Mouse (Mus musculus) gonadal fat pad, adult 2 months (tissue): Measurements from ENCODE around the gene Dand5. TPM values are rescaled to one million over a fixed set of nuclear protein-coding genes. Genes with fewer than 3 reads are reported as not detected.
"Not testable (repeated sequence)": the region's sequence is repeated elsewhere in the genome, so short reads cannot be mapped to it uniquely, and the experiment has no call there.

ENCODE experiments used
- DNase-seq: peaks from one replicate; pipeline ENCODE4 v3.0.0-alpha.2; 2012; ENCODE audit warnings: low read depth
- polyA plus RNA-seq: library from polyadenylated mRNA; depleted of rRNA; stranded (reverse); fragments of >200 nt; gene quantifications from 2 replicates; pipeline ENCODE4 v1.2.3, GENCODE M21; 2012

Gene Dand5
- polyA plus RNA-seq, 1 experiment, result 3.7 TPM

- no peak for DNase-seq
Observed at GRCm38 (mm10) chr8:84834866-84835855, 12.5 kb upstream of the Dand5 start.

DNA sequence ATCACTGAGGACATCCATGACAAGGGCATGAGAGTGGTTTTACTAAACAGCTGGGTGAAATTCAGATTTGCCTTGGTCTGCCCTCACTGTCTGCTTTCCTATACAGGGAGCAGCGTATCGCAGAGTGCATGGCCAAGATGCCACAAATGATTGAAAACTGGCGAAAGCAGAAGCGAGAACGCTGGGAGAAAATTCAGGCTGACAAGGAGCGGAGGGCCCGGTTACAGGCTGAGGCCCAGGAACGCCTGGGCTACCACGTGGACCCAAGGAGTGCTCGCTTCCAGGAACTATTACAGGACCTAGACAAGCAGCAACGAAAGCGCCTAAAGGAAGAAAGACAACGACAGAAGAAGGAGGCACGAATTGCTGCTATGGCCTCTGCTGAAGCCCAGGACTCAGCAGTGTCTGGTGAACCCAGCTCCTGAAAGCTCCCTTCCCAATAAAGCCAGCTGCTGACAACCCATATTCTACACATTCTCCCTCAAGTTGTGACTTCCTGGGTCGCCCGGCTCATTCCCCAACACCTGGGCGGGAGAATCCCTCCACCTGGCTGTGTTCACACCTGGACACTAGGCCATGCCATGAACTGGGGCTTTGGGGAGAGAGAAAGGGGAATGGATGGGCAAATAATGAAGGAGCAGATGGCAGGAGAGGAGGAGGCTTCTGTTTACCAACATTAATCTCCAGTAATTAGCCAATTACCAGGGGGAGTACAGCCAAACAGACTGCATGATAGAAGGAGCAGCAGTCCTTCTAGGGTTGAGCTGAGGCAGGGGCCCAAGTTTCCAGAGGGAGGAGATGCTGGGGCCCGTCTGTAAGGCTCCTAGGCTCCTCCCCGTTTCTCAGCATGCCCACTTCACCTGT is 11.6 kb upstream of the Dand5 start:
- no peak for DNase-seq

DNA sequence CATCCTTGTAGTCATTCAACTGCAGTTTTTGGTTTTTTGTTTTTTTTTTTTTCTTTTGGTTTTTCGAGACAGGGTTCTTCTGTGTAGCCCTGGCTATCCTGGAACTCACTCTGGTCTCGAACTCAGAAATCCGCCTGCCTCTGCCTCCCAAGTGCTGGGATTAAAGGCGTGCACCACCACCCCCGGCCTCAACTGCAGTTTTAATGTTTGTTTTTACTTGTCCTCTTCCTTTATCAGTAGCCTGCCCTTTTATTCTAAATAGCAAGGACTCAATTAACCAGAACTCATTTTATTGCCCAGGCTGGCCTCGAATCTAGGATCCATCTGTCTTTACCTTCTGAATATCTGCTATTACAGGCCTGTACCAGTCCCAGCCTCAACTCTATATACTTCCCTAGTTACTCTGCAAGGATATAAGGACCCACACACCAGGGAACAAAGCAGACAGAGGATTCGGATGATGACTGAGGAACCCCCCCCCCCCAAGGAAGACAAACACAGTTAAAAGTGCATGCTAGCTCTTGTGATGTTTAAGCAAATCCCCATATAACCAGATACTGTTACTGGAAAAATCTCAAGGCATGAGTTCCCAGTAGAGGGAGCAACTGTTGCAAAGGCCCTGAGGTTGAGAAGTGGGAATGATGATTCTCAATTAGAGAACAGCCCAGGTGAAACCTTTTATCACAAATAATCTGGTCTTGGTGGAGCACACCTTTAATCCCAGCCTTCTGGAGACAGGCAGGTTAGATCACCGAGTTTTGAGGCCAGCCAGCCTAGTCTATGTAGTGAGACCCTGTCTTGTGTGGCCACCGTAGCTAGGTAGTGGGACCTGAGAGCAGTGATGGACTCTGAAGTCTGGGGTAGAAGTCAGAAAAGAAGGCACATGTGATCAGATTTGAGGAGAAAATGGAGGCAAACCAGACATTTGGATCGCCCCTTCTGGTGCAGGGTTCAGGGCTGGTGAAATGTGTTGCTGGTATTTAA is 10.4 kb upstream of the Dand5 start:
- no peak for DNase-seq

GRCm38 (mm10) chr8:84832034-84832717 is 9.6 kb upstream of the Dand5 start:
- no peak for DNase-seq

DNA sequence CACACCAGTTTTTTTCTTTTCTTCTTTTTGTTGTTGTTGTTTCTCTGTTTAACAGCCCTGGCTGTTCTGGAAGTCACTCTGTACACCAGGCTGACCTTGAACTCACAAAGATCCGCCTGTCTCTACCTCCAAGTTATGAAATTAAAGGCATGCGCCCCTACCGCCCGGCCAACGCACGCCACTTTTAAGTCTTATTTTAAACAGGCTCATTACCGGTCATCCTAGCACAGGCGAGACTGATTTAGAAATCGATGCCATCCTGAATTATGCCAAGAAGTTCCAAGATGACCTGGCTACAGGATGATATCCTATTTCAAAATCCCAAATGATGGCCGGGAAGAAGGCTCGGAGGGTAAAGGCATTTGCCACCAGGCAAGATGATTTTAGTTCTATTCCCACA is 8.9 kb upstream of the Dand5 start, which contains the start of gene Gadd45gip1:
Gadd45gip1 (plus strand) TSS at position 33 of the 400 bp plus-strand sequence.
- DNase-seq, result no peak

- not testable (repeated sequence) for DNase-seq
Observed at GRCm38 (mm10) chr8:84826518-84826917, 3.9 kb upstream of the Dand5 start.

DNA sequence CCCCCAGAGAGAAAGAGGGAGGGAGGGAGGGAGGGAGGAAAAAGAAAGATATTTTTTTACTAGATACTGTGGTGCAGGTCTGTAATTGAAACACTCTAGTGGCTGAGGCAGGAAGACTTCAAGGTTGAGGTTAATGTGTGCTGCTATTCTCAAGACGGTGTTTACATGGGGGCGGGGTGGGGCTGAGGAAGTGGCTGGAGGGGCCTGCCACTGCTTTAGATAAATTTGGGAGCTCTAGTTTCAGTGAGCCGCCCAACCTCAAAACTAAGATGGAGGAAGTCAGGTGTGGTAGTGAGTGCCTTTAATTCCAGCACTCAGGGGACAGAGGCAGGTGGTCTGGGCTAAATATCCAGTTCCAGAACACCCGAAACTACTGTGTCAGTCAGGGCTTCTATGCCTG is 3.0 kb upstream of the Dand5 start:
- no peak for DNase-seq

- DNase-seq, result no peak
Observed at GRCm38 (mm10) chr8:84823653-84824052, 1.0 kb upstream of the Dand5 start.

DNA sequence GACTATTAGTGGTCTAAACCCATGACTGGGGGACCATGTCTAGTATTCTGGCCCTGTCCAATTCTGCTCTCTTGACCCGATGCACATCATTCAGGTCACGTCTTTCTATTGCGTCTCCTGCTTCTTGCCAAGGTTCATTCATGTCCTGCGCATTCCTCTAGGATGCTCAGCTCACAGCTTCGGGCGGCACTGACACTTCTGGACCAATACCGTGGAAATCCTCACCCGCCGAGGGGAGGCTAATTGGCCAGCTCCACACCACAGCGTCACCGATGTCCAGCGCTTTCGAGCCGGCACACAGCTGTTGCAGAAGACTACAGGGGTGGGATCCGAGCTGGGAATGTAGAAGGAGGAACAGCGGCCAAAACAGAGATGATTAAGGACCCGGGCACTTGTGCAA is 6.5 kb downstream of the Dand5 start:
- DNase-seq, result no peak

- no peak for DNase-seq
Observed at GRCm38 (mm10) chr8:84815547-84815946, 7.1 kb downstream of the Dand5 start.

DNA sequence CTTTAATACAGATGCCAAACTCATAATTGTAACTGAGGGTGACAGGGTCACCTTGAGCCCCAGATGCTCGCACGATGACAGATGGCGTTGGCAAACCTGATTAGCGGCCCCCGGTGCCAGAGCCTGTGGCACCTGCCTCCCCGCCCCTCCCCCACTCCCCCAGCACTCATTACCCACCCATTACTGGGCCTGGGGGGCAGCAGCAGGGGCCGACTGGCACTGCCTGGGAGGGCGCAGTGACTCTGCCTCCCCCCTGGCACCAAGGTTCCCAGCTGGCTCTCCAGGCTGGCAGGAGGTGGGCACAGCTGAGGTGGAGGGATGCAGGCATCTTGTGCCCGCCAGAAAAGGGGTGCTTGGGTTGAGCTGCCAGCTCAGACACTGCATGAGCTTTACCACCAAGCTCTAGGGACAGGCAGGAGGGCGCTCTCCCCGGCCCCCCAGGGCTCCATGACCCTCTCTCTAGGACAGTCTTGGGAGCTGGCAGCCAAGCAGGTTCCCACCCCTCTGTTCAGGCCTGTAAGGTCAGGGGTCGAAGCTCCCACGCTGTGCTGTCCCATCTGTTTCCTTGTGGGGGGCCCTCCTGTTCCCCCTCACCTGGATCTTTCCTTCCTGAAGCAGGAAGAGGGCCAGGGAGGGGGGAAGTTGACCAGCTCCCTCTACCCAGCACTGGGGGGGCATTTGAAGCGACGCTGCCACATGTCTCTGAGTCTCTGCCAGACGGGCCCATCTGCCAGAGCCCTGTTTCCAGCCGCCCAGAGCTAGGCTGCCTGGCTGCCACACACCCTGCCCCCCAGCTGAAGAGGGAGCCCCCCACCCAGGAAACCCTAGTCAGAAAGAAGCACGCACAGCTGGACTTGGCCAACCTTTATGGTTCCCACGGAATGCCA is 7.8 kb downstream of the Dand5 start:
- DNase-seq, result no peak

GRCm38 (mm10) chr8:84814240-84814554 is 8.4 kb downstream of the Dand5 start:
- DNase-seq, result no peak

DNA sequence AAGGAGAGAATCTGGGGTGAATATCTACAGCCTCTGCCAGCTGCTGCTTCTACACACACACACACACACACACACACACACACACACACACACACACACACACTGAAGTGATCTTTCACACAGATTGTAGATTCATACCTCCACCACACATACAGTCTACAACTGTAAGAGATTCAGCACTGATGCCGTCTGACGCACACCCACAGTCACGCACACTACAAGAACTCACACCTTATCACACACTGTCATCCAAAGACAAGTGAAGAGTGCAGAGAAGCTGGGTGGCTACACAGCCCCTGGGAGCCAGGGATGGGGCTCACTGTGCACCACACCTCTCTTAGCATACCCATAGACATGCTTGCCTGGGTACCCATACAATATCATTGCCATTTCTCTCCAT is 8.8 kb downstream of the Dand5 start:
- no peak for DNase-seq

DNA sequence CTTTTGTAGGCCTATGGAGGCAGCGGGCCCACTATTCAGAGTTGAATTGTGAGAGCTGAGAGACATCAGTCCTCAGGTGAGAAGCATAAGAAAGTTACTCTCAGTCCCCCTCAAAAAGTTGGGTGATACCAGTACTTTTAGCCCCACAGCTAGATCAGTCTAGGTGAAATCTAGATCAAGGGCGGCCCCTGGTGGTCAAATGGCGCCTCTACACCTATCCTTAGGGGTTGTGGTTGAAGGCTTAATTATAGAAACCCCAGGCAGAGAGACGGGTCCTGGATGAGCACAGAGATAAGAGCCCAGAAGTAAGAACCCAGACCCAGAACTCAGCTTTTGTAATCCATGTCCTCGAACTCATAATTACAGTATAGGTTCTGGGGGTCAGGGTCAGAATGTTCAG is 9.6 kb downstream of the Dand5 start:
- no peak for DNase-seq

DNA sequence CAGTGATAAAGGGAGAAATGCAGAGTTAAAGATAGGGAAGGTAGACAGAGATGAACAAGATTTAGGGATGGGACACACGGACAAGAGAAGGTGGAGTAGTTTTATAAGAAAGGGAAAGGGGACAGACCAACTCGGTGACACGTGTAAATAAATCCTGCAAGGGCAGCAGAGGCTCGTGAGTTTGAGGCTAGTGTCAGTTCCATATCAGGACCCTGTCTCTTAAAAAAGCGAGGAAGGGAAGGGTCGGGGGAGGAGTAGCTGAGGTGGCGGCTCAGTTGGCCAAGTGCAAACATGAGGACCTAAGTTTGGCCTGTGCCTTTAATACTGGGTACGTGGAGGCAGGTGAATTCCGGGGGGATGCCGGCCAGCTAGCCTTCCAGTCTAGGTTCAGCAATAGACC is 11.3 kb downstream of the Dand5 start:
- DNase-seq, result no peak

GRCm38 (mm10) chr8:84810896-84811295 is 11.7 kb downstream of the Dand5 start:
- DNase-seq, result no peak

- no peak for DNase-seq
Observed at GRCm38 (mm10) chr8:84809941-84810280, 12.7 kb downstream of the Dand5 start.

DNA sequence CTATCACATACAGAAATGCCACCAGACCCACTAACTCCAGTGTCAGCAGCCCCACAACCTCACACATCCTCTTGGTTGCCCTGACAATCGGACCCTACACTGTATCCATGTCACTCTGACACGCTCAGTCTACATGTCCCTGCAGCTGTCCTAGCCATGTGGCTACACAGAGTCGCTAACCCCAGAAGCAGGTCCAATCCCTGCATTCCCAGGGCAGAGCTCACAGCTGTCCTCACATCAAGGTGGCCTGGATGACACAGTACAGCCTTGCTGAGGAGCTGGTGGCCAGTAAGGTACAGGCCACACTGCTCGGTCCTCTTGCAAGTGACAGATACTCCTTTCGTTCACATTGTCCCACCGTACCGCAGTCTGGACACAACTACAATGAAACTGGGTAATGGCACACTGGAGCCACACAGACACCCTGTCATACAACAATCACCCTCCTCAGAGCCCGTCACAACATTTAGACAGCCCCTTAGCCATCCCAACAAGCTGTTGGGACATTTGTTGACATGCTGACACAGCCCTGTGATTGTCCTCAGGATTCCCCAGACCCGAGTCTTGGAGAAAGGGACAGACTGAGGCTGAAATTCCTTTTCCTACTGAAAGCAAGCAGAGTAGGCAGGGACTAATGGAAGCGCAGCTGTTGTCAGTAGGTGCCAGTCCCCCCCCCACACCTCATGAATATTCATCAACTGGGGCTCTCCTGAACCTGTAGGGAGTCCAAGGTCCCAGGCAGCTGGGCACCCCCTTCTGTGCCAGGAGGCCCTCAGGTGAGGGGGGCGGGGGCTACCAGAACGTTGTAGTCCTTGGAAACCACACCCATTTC is 13.3 kb downstream of the Dand5 start:
- no peak for DNase-seq

DNA sequence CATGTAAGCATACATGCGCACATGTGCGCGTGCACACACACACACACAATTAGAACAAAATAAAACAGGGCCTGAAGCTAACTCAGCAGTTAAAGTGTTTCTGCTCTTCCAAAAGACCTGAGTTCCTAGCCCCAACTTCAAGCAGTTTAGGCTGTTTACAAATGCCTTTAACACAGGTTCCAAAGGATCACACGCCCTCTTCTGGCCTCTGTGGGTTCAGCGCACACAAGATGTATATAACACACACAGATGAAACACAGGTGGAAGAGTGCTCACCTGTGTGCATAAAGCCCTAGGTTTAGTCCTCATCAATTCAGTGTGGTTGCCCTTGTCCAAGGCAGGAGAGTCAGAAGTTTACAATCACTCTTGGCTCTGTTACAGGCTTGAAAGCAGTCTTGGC is 16.6 kb downstream of the Dand5 start:
- DNase-seq, result no peak
